Mouse (Mus musculus) bone marrow, adult 2 months (tissue): Measurements from ENCODE around the gene Gm34302. TPM values are rescaled to one million over a fixed set of nuclear protein-coding genes. Genes with fewer than 3 reads are reported as not detected.

Experiments
- H3K27ac ChIP-seq: fragments of 200-500 bp; 2 replicates; pipeline ENCODE4 v1.5.1; 2012; ENCODE audit warnings: low read depth, mild to moderate bottlenecking, control low read depth, inconsistent platforms, low read length; ENCODE audit not compliant: control insufficient read depth, poor library complexity, insufficient read depth
- H3K4me1 ChIP-seq: fragments of 200-500 bp; 2 replicates; pipeline ENCODE4 v1.6.1; 2011; ENCODE audit warnings: low read length; ENCODE audit not compliant: control insufficient read depth, insufficient read depth
- H3K4me3 ChIP-seq: fragments of 200-500 bp; replicated peaks from 2 replicates; pipeline ENCODE3; 2011; ENCODE audit warnings: mild to moderate bottlenecking, low read depth, low read length, control low read depth; ENCODE audit not compliant: control insufficient read depth
- CTCF ChIP-seq: fragments of 200-500 bp; IDR thresholded peaks from 2 replicates; pipeline ENCODE4 v1.5.1; 2011; ENCODE audit warnings: low read length, control low read depth; ENCODE audit not compliant: control insufficient read depth, insufficient read depth
- POLR2A ChIP-seq: fragments of 200-500 bp; IDR thresholded peaks from 2 replicates; pipeline ENCODE4 v1.6.1; 2011; ENCODE audit warnings: low read depth, mild to moderate bottlenecking, control low read depth, low read length, borderline replicate concordance; ENCODE audit not compliant: control insufficient read depth
- WGBS: fragments of 180-500 bp; shearing (Covaris S2); methylation state at CpG from one replicate; pipeline ENCODE4 v1.1.7; 2018; 5-methylcytosine and 5-hydroxymethylcytosine counted together
- polyA plus RNA-seq: library from polyadenylated mRNA; stranded (reverse); fragments of >200 nt; gene quantifications from 2 replicates; pipeline ENCODE4 v1.2.4, GENCODE M21; 2011; ENCODE audit warnings: low replicate concordance; ENCODE audit not compliant: missing spikeins, insufficient read depth, insufficient read length

Gene Gm34302
- polyA plus RNA-seq, 1 experiment, result not detected

DNA sequence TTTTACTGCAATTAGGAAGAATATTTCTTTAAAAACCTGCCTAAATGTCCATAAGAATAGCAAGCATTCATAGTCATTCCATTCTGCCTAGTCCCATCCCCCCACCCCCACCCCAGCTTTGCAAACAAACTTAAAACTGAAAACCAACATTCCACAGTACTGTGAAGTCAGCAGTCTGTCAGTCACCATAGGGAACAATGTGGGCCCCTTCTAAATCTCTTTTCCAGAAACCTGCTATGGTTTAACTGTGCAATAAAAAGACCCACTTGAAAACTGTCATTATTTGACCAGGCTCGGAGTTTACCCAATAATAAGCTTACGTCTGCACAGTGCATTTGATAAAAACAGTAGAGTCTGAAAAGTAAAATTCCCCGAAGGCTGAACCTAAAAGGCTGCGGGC is 9.9 kb upstream of the Gm34302 start:
- Histone ChIP-seq H3K4me1 (no peaks in the 10 kb centered on the region), H3K4me3 (no peak overlapping the region), H3K27ac (no peak overlapping the region)
- WGBS, result 73% methylated on average over 4 of the region's 4 CpGs
- no peak for TF ChIP-seq CTCF
- TF ChIP-seq POLR2A, result no peak

DNA sequence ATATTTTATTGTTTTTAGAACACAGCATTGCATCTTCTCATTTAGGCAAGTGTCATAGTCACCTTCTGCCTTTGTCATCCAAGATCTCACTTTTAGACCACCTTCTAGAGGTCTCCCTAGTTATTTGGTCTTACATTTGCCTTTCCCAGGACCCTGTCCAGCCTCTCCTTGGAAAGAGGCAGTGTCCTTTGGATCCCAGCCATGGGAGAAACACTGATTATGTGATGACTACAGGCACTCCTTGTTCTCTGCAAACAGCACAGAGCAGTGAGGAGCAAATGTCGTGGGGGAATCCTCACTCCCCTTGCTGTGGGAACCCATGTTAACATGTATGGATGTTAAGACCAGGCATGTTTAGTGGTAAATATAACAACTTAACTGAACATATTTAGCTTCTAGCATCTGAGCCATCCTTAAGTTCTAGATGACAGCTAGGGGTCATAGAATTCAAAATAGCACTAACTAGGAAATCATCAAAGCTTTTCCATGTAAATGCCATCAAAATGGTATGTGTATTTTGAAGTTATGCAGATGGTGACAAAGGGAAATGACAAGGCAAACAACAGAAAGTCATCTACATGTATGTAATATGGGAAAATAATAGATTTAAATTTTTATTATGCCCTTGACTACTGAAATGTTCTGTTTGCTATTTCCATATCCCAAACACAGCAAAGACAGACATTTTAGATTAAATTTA is 43.1 kb downstream of the Gm34302 start:
- no peak for TF ChIP-seq POLR2A
- H3K27ac ChIP-seq, result no peak overlapping the region
- WGBS, result 74% methylated on average over 1 of the region's 1 CpGs

DNA sequence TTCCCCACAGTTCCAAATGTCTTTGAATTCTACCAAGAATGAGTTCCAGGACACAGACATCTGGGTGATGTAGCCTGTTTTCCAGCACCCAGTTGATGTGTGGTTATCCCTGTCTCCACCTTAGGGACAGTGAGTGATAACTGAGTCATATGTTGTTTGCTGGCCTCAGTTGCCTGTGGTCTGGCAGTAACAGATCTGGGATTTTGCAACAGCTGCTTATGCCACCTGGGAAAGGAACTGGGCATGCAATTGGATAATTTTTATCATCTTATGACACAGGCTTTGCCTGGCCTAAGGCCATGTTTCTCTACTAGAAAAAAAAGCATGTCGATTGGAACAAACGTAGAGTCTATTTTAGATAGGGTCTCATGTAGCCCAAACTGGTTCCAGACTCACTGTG is 43.9 kb downstream of the Gm34302 start:
- TF ChIP-seq POLR2A (no peak), CTCF (no peak)
- H3K4me3 ChIP-seq, result no peak overlapping the region
- H3K4me1 ChIP-seq, result no peaks in the 10 kb centered on the region
- no peak overlapping the region for H3K27ac ChIP-seq
- WGBS, result 76% methylated on average over 2 of the region's 2 CpGs

More for the DNA sequence above, 43.1 kb downstream of the Gm34302 start:
- H3K4me3 ChIP-seq, result no peak overlapping the region
- no peaks in the 10 kb centered on the region for H3K4me1 ChIP-seq

DNA sequence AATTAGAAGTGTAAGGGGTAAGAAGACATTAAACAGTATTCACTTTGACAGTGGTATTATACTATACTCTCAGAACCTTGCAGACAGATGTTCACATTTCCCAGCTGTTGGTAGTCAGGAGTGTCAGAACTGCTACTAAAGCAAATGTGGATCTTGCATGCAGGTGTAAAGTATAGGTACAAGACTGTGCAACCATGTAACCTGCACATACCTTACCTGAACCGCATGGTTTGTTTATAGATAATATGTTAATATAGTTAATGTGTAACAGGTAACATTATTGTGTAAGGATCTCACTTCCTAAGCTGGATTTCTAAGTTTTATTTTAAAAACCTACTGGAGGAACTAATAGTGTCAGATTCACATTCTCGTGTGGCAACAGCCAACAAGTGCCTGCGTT is 44.8 kb downstream of the Gm34302 start:
- TF ChIP-seq CTCF, result no peak
- 81% methylated on average over 3 of the region's 3 CpGs for WGBS
- Histone ChIP-seq H3K27ac (no peak overlapping the region), H3K4me3 (no peak overlapping the region), H3K4me1 (no peaks in the 10 kb centered on the region)

Other genes with a start within 250 kb of the Gm34302 start
- 3.0 and 6.1 TPM in 2 replicates for gene Mme, start 242.3 kb downstream of the Gm34302 start, polyA plus RNA-seq